Mouse (Mus musculus) hindbrain, embryonic 16.5 days (tissue): ENCODE measurements around the gene Odf3. TPM values are rescaled to one million over a fixed set of nuclear protein-coding genes. Genes with fewer than 3 reads are reported as not detected.
A peak's percentile ranks its signal among the peaks of the same experiment; 100 is the strongest.
"Not testable (repeated sequence)": the region's sequence is repeated elsewhere in the genome, so short reads cannot be mapped to it uniquely, and the experiment has no call there.

ENCODE experiments used
- ATAC-seq: fragments of 200-750 bp; cut with Nextera tagmentation; 2 replicates; pipeline ENCODE4 v1.8.0; 2017; ENCODE audit warnings: moderate TSS enrichment, moderate library complexity
- H3K27ac ChIP-seq: fragments of 300-500 bp; sonication (generic); 2 replicates; pipeline ENCODE4 v1.5.1; 2014; ENCODE audit warnings: low read depth, mild to moderate bottlenecking, control low read depth, low read length, moderate library complexity
- H3K27me3 ChIP-seq: fragments of 300-500 bp; sonication (generic); replicated peaks from 2 replicates; pipeline ENCODE4 v1.6.1; 2014; ENCODE audit warnings: low read length; ENCODE audit not compliant: control insufficient read depth, insufficient read depth
- H3K36me3 ChIP-seq: fragments of 300-500 bp; sonication (generic); 2 replicates; pipeline ENCODE4 v1.6.1; 2014; ENCODE audit warnings: mild to moderate bottlenecking, low read length, moderate library complexity, mixed read lengths; ENCODE audit not compliant: control insufficient read depth, insufficient read depth
- H3K4me1 ChIP-seq: fragments of 300-500 bp; sonication (generic); 2 replicates; pipeline ENCODE4 v1.6.1; 2014; ENCODE audit warnings: low read depth, low read length; ENCODE audit not compliant: control insufficient read depth, insufficient read depth
- H3K4me2 ChIP-seq: fragments of 300-500 bp; sonication (generic); 2 replicates; pipeline ENCODE4 v1.6.1; 2014; ENCODE audit warnings: mild to moderate bottlenecking, low read length, control low read depth, moderate library complexity
- H3K4me3 ChIP-seq: fragments of 300-500 bp; sonication (generic); 2 replicates; pipeline ENCODE4 v1.5.1; 2014; ENCODE audit warnings: mild to moderate bottlenecking, low read length, control low read depth, moderate library complexity
- H3K9ac ChIP-seq: fragments of 300-500 bp; sonication (generic); 2 replicates; pipeline ENCODE4 v1.6.1; 2014; ENCODE audit warnings: low read depth, mild to moderate bottlenecking, control low read depth, low read length, moderate library complexity
- H3K9me3 ChIP-seq: fragments of 300-500 bp; sonication (generic); 2 replicates; pipeline ENCODE4 v1.6.1; 2014; ENCODE audit warnings: mild to moderate bottlenecking, low read length, moderate library complexity; ENCODE audit not compliant: control insufficient read depth
- WGBS: fragments of 180-500 bp; shearing (Covaris S2); extraction: QIAGEN DNeasy Blood & Tissue Kit; methylation state at CpG from one replicate; pipeline ENCODE4 v1.1.7; 2014; 5-methylcytosine and 5-hydroxymethylcytosine counted together
- polyA plus RNA-seq: library from polyadenylated mRNA; unstranded; fragments of >200 nt; fragmentation: Nextera tagmentation; extraction: Ambion mirVana; gene quantifications from 2 replicates; pipeline ENCODE4 v1.2.1, GENCODE M21; 2015

The Odf3 gene
- polyA plus RNA-seq, 1 experiment from 2014 or later: 0.21 TPM

GRCm38 (mm10) chr7:140864761-140865160, 17.2 kb downstream of the Odf3 start:
- 88% methylated on average over 12 of the region's 12 CpGs for WGBS
- Histone ChIP-seq H3K36me3 (peaks cover 40% of the 10 kb centered on the region), H3K9ac (no peak overlapping the region; the same call in 1 of the 2 replicates), H3K9me3 (no peaks in the 10 kb centered on the region), H3K4me3 (no peak overlapping the region), H3K4me2 (no peak overlapping the region), H3K27me3 (no peaks in the 10 kb centered on the region), H3K27ac (no peak overlapping the region), H3K4me1 (no peaks in the 10 kb centered on the region)
- no peak; the same call in 1 of the 2 replicates for ATAC-seq

GRCm38 (mm10) chr7:140874224-140874623, 26.6 kb downstream of the Odf3 start:
- no peak overlapping the region for H3K9ac ChIP-seq
- H3K9me3 ChIP-seq: no peaks in the 10 kb centered on the region
- no peak overlapping the region for H3K27ac ChIP-seq
- peaks cover 13% of the 10 kb centered on the region for H3K36me3 ChIP-seq
- 92% methylated on average over 4 of the region's 4 CpGs for WGBS
- ATAC-seq: no peak
- no peak overlapping the region for H3K4me2 ChIP-seq
- no peaks in the 10 kb centered on the region for H3K27me3 ChIP-seq
- no peak overlapping the region for H3K4me3 ChIP-seq
- H3K4me1 ChIP-seq: no peaks in the 10 kb centered on the region

GRCm38 (mm10) chr7:140877364-140877763, 29.8 kb downstream of the Odf3 start:
- Histone ChIP-seq H3K4me2 (no peak overlapping the region), H3K9me3 (no peaks in the 10 kb centered on the region), H3K27ac (no peak overlapping the region), H3K4me1 (peaks cover 3% of the 10 kb centered on the region), H3K27me3 (no peaks in the 10 kb centered on the region), H3K4me3 (no peak overlapping the region), H3K9ac (no peak overlapping the region), H3K36me3 (peaks cover 11% of the 10 kb centered on the region; the same call in 1 of the 2 replicates)
- ATAC-seq: no peak
- 93% methylated on average over 6 of the region's 6 CpGs for WGBS

- Histone ChIP-seq H3K4me2 (no peak overlapping the region), H3K36me3 (peaks cover 11% of the 10 kb centered on the region; the same call in 1 of the 2 replicates), H3K9ac (no peak overlapping the region), H3K27me3 (no peaks in the 10 kb centered on the region), H3K9me3 (no peaks in the 10 kb centered on the region), H3K4me1 (peaks cover 13% of the 10 kb centered on the region), H3K27ac (no peak overlapping the region), H3K4me3 (no peak overlapping the region)
- ATAC-seq: no peak
- WGBS: 95% methylated on average over 7 of the region's 7 CpGs
These were observed 31.8 kb downstream of the Odf3 start for GRCm38 (mm10) chr7:140879355-140879754.

- no peak for ATAC-seq
These were observed 32.8 kb downstream of the Odf3 start for GRCm38 (mm10) chr7:140880419-140880818.

GRCm38 (mm10) chr7:140880865-140881515, 33.4 kb downstream of the Odf3 start:
- 22% methylated on average over 8 of the region's 8 CpGs for WGBS
- peak overlapping the region; percentile 93 for H3K9ac ChIP-seq
- peak overlapping the region; percentile 74 for H3K27ac ChIP-seq
- H3K4me2 ChIP-seq: peak overlapping the region; percentile 79
- no peaks in the 10 kb centered on the region for H3K9me3 ChIP-seq
- no peak for ATAC-seq
- H3K4me1 ChIP-seq: peaks cover 13% of the 10 kb centered on the region
- no peaks in the 10 kb centered on the region for H3K27me3 ChIP-seq
- peaks cover 7% of the 10 kb centered on the region; the same call in 1 of the 2 replicates for H3K36me3 ChIP-seq
- H3K4me3 ChIP-seq: peak overlapping the region; percentile 99

More at GRCm38 (mm10) chr7:140880419-140880818, 32.8 kb downstream of the Odf3 start:
- no peak overlapping the region; the same call in 1 of the 2 replicates for H3K4me2 ChIP-seq
- peaks cover 13% of the 10 kb centered on the region for H3K4me1 ChIP-seq
- H3K27ac ChIP-seq: no peak overlapping the region
- H3K36me3 ChIP-seq: peaks cover 8% of the 10 kb centered on the region; the same call in 1 of the 2 replicates
- H3K9me3 ChIP-seq: no peaks in the 10 kb centered on the region
- H3K27me3 ChIP-seq: no peaks in the 10 kb centered on the region
- H3K9ac ChIP-seq: no peak overlapping the region
- WGBS: 91% methylated on average over 3 of the region's 3 CpGs
- H3K4me3 ChIP-seq: no peak overlapping the region

- Histone ChIP-seq H3K4me1 (peaks cover 13% of the 10 kb centered on the region), H3K9me3 (no peaks in the 10 kb centered on the region), H3K27ac (peak within 1 kb of the TSS; percentile 74), H3K9ac (peak within 1 kb of the TSS; percentile 93), H3K4me3 (peak within 1 kb of the TSS; percentile 99), H3K27me3 (no peaks in the 10 kb centered on the region), H3K4me2 (peak within 1 kb of the TSS; percentile 79), H3K36me3 (peaks cover 8% of the 10 kb centered on the region; the same call in 1 of the 2 replicates)
- WGBS: under 1% methylated on average over 54 of the region's 59 CpGs
- ATAC-seq: peak; percentile 96
These were observed 34.3 kb downstream of the Odf3 start, which contains the start of the genes Psmd13 and Sirt3 for GRCm38 (mm10) chr7:140881696-140882468. TSS of gene Psmd13 (plus strand) at chr7:140881968. TSS of gene Sirt3 (minus strand) at chr7:140882309.

GRCm38 (mm10) chr7:140882469-140882803, 34.8 kb downstream of the Odf3 start:
- WGBS: under 1% methylated on average over 12 of the region's 12 CpGs
- H3K27ac ChIP-seq: peak overlapping the region; percentile 74

GRCm38 (mm10) chr7:140890636-140891035, 43.0 kb downstream of the Odf3 start:
- not testable (repeated sequence) for H3K4me1 ChIP-seq, H3K9me3 ChIP-seq, H3K9ac ChIP-seq, H3K27ac ChIP-seq, H3K4me2 ChIP-seq, H3K27me3 ChIP-seq, ATAC-seq, H3K4me3 ChIP-seq
- 97% methylated on average over 16 of the region's 16 CpGs for WGBS
- H3K36me3 ChIP-seq: peaks cover 52% of the 10 kb centered on the region

More at GRCm38 (mm10) chr7:140882469-140882803, 34.8 kb downstream of the Odf3 start:
- no peaks in the 10 kb centered on the region for H3K9me3 ChIP-seq
- peak overlapping the region; percentile 99 for H3K4me3 ChIP-seq
- peaks cover 13% of the 10 kb centered on the region for H3K4me1 ChIP-seq
- peak overlapping the region; percentile 93 for H3K9ac ChIP-seq
- H3K4me2 ChIP-seq: peak overlapping the region; percentile 79
- H3K36me3 ChIP-seq: peaks cover 10% of the 10 kb centered on the region
- H3K27me3 ChIP-seq: no peaks in the 10 kb centered on the region
- peak; percentile 74; the same call in 1 of the 2 replicates for ATAC-seq
